Mouse (Mus musculus) heart, postnatal 0 days (tissue): Measurements from ENCODE around the gene Syna.

Source experiments
- CTCF ChIP-seq: IDR thresholded peaks from 2 replicates; pipeline ENCODE4 v1.5.1; 2016; ENCODE audit warnings: antibody characterized with exemption, control low read depth, low read depth
- EP300 ChIP-seq: IDR thresholded peaks from 2 replicates; pipeline ENCODE4 v1.6.1; 2016; ENCODE audit warnings: antibody characterized with exemption, low read depth

GRCm38 (mm10) chr5:134583884-134584213 is 23.9 kb upstream of the Syna start:
- TF ChIP-seq CTCF (no peak), EP300 (no peak)
